Mouse (Mus musculus) retina, postnatal 1 day (tissue): ENCODE results near the gene Ace3.

ENCODE experiments used
- DNase-seq: peaks from one replicate; pipeline ENCODE4 v3.0.0-alpha.2; 2012

Ace3 gene

GRCm38 (mm10) chr11:106045780-106046179 is 51.3 kb downstream of the Ace3 start:
- DNase-seq, result no peak

- DNase-seq, result no peak
Observed at GRCm38 (mm10) chr11:106046584-106046983, 52.1 kb downstream of the Ace3 start.

GRCm38 (mm10) chr11:106053921-106054320 is 59.4 kb downstream of the Ace3 start:
- DNase-seq, result no peak

- DNase-seq, result no peak
Observed at GRCm38 (mm10) chr11:106054600-106054999, 60.1 kb downstream of the Ace3 start.
